Mouse (Mus musculus) inflammation-experienced regulatory T-cells (primary cell): Measurements from ENCODE around the gene Fam20c. TPM values are rescaled to one million over a fixed set of nuclear protein-coding genes. Genes with fewer than 3 reads are reported as not detected.

Source experiments
- polyA plus RNA-seq, 2 experiments: library from polyadenylated mRNA; unstranded; fragments of 100-300 nt; shearing (Covaris generic); gene quantifications; one replicate each; pipeline ENCODE4 v1.2.1; 2017

Gene Fam20c
- polyA plus RNA-seq = under 1 TPM; 0.88 to 0.98 TPM

GRCm38 (mm10) chr5:138754303-138755120 lies at the start of gene Fam20c:
Gene Fam20c, plus strand, starts transcription at chr5:138754514.

GRCm38 (mm10) chr5:138819780-138820179 lies 65.5 kb downstream of the Fam20c start, which contains the start of gene Gm5294:
Gene Gm5294, plus strand, starts transcription at chr5:138820080.

Other genes starting within 250 kb of the Fam20c start
- gene 1700123K08Rik, start 189.8 kb upstream of the Fam20c start, polyA plus RNA-seq = under 1 TPM in 1 of 2 experiments, not detected in 1; 0.20 TPM
- gene Zfp68, start 134.8 kb upstream of the Fam20c start, polyA plus RNA-seq = 10 to 100 TPM; 62.8 to 77.4 TPM
- gene A430033K04Rik, start 131.7 kb upstream of the Fam20c start, polyA plus RNA-seq = 10 to 100 TPM in 1 of 2 experiments, 1 to 10 TPM in 1; 5.6 to 10.7 TPM
- gene Gm5294, start 65.6 kb downstream of the Fam20c start, polyA plus RNA-seq = not detected
- gene Pdgfa, start 242.9 kb downstream of the Fam20c start, polyA plus RNA-seq = under 1 TPM; 0.29 to 0.77 TPM